Mouse (Mus musculus) testis, adult 2 months (tissue): Measurements from ENCODE around the gene Gdpd5.

ENCODE experiments used
- CTCF ChIP-seq: fragments of 200-500 bp; IDR thresholded peaks from 2 replicates; pipeline ENCODE4 v1.5.1; 2012; ENCODE audit warnings: low read depth, mild to moderate bottlenecking, inconsistent platforms, low read length, moderate library complexity; ENCODE audit not compliant: control insufficient read depth, insufficient read depth, insufficient replicate concordance
- POLR2A ChIP-seq: fragments of 200-500 bp; IDR thresholded peaks from 2 replicates; pipeline ENCODE4 v1.6.1; 2012; ENCODE audit warnings: low read depth, mild to moderate bottlenecking, inconsistent platforms, low read length, moderate library complexity; ENCODE audit not compliant: control insufficient read depth

GRCm38 (mm10) chr7:99421006-99421405 lies 39.8 kb downstream of the Gdpd5 start:
- TF ChIP-seq CTCF: no peak
- TF ChIP-seq POLR2A: no peak
